Mouse (Mus musculus): ENCODE measurements at regions not wholly inside any gene's neighbourhood (a gene's known extent, or its start where the extent isn't known, plus 50 kb on each side); places are given as distances from the start of the nearest gene placed in this dataset.
"Not testable (repeated sequence)": the region's sequence is repeated elsewhere in the genome, so short reads cannot be mapped to it uniquely, and the experiment has no call there.

- H3K9me3 ChIP-seq (ENCODE audit: control insufficient read depth, low read length); H3K36me3 ChIP-seq (replicated peaks; ENCODE audit: control insufficient read depth, insufficient read depth); H3K4me1 ChIP-seq (replicated peaks; ENCODE audit: control insufficient read depth, insufficient read depth, low read length); H3K4me3 ChIP-seq (replicated peaks; ENCODE audit: low read length); DNase-seq (ENCODE audit: low spot score); H3K9ac ChIP-seq; H3K27me3 ChIP-seq (ENCODE audit: control insufficient read depth, insufficient read depth, low read length); ATAC-seq (ENCODE audit: low FRiP score); H3K4me2 ChIP-seq (replicated peaks); H3K27ac ChIP-seq: not testable (repeated sequence)
- WGBS, result 97% methylated on average over 14 of the region's 14 CpGs
Observed at GRCm38 (mm10) chr12:77526581-77526980, 288.7 kb downstream of the Fut8 start.

- H3K4me1 ChIP-seq (replicated peaks; ENCODE audit: control insufficient read depth, insufficient read depth, low read length), result no peaks in the 10 kb centered on the region
- no peak overlapping the region for H3K4me3 ChIP-seq (replicated peaks; ENCODE audit: low read length)
- H3K27me3 ChIP-seq (ENCODE audit: control insufficient read depth, insufficient read depth, low read length), result no peaks in the 10 kb centered on the region
- H3K36me3 ChIP-seq (replicated peaks; ENCODE audit: control insufficient read depth, insufficient read depth), result no peaks in the 10 kb centered on the region
- no peak overlapping the region for H3K9ac ChIP-seq
- ATAC-seq (ENCODE audit: low FRiP score) (no peak), DNase-seq (ENCODE audit: low spot score) (no peak)
- WGBS, result 41% methylated on average over 1 of the region's 1 CpGs
- H3K4me2 ChIP-seq (replicated peaks), result no peak overlapping the region
- H3K9me3 ChIP-seq (ENCODE audit: control insufficient read depth, low read length), result no peaks in the 10 kb centered on the region
- H3K27ac ChIP-seq, result no peak overlapping the region
Observed at GRCm38 (mm10) chr12:77527499-77527898, 289.6 kb downstream of the Fut8 start.

- H3K4me1 ChIP-seq (replicated peaks; ENCODE audit: control insufficient read depth, insufficient read depth, low read length), result no peaks in the 10 kb centered on the region
- H3K27me3 ChIP-seq (ENCODE audit: control insufficient read depth, insufficient read depth, low read length), result no peaks in the 10 kb centered on the region
- no peak overlapping the region for H3K9ac ChIP-seq
- ATAC-seq (ENCODE audit: low FRiP score) (no peak), DNase-seq (ENCODE audit: low spot score) (no peak)
- no peak overlapping the region for H3K27ac ChIP-seq
- no peaks in the 10 kb centered on the region for H3K36me3 ChIP-seq (replicated peaks; ENCODE audit: control insufficient read depth, insufficient read depth)
- H3K4me2 ChIP-seq (replicated peaks), result no peak overlapping the region
- H3K4me3 ChIP-seq (replicated peaks; ENCODE audit: low read length), result no peak overlapping the region
- 69% methylated on average over 9 of the region's 9 CpGs for WGBS
- no peaks in the 10 kb centered on the region for H3K9me3 ChIP-seq (ENCODE audit: control insufficient read depth, low read length)
Observed at GRCm38 (mm10) chr12:77527953-77528865, 290.3 kb downstream of the Fut8 start.

GRCm38 (mm10) chr12:77528868-77529271, 290.9 kb downstream of the Fut8 start:
- ATAC-seq (ENCODE audit: low FRiP score), result peak; percentile 21; the same call in 1 of the 2 replicates
- Histone ChIP-seq H3K27me3 (ENCODE audit: control insufficient read depth, insufficient read depth, low read length) (no peaks in the 10 kb centered on the region), H3K27ac (no peak overlapping the region), H3K36me3 (replicated peaks; ENCODE audit: control insufficient read depth, insufficient read depth) (no peaks in the 10 kb centered on the region), H3K4me2 (replicated peaks) (no peak overlapping the region), H3K9me3 (ENCODE audit: control insufficient read depth, low read length) (no peaks in the 10 kb centered on the region), H3K4me1 (replicated peaks; ENCODE audit: control insufficient read depth, insufficient read depth, low read length) (no peaks in the 10 kb centered on the region), H3K4me3 (replicated peaks; ENCODE audit: low read length) (no peak overlapping the region), H3K9ac (no peak overlapping the region)
- WGBS, result 52% methylated on average over 8 of the region's 8 CpGs
- no peak for DNase-seq (ENCODE audit: low spot score)

- WGBS, result 78% methylated on average over 4 of the region's 4 CpGs
- ATAC-seq (ENCODE audit: low FRiP score), result no peak
- no peak overlapping the region for H3K27ac ChIP-seq
Observed at GRCm38 (mm10) chr12:77529414-77529813, 291.5 kb downstream of the Fut8 start.

GRCm38 (mm10) chr12:77529955-77530354, 292.0 kb downstream of the Fut8 start:
- WGBS, result 93% methylated on average over 3 of the region's 3 CpGs
- ATAC-seq (ENCODE audit: low FRiP score), result no peak
- Histone ChIP-seq H3K9ac (no peak overlapping the region), H3K27ac (no peak overlapping the region), H3K4me3 (replicated peaks; ENCODE audit: low read length) (no peak overlapping the region), H3K27me3 (ENCODE audit: control insufficient read depth, insufficient read depth, low read length) (no peaks in the 10 kb centered on the region), H3K36me3 (replicated peaks; ENCODE audit: control insufficient read depth, insufficient read depth) (no peaks in the 10 kb centered on the region), H3K4me1 (replicated peaks; ENCODE audit: control insufficient read depth, insufficient read depth, low read length) (no peaks in the 10 kb centered on the region), H3K4me2 (replicated peaks) (no peak overlapping the region), H3K9me3 (ENCODE audit: control insufficient read depth, low read length) (no peaks in the 10 kb centered on the region)
- DNase-seq (ENCODE audit: low spot score), result no peak

More at GRCm38 (mm10) chr12:77529414-77529813, 291.5 kb downstream of the Fut8 start:
- Histone ChIP-seq H3K4me1 (replicated peaks; ENCODE audit: control insufficient read depth, insufficient read depth, low read length) (no peaks in the 10 kb centered on the region), H3K4me2 (replicated peaks) (no peak overlapping the region), H3K36me3 (replicated peaks; ENCODE audit: control insufficient read depth, insufficient read depth) (no peaks in the 10 kb centered on the region), H3K4me3 (replicated peaks; ENCODE audit: low read length) (no peak overlapping the region), H3K9me3 (ENCODE audit: control insufficient read depth, low read length) (no peaks in the 10 kb centered on the region), H3K9ac (no peak overlapping the region), H3K27me3 (ENCODE audit: control insufficient read depth, insufficient read depth, low read length) (no peaks in the 10 kb centered on the region)
- no peak for DNase-seq (ENCODE audit: low spot score)

- Histone ChIP-seq H3K27me3 (ENCODE audit: control insufficient read depth, insufficient read depth, low read length) (no peaks in the 10 kb centered on the region), H3K36me3 (replicated peaks; ENCODE audit: control insufficient read depth, insufficient read depth) (no peaks in the 10 kb centered on the region), H3K27ac (no peak overlapping the region), H3K4me2 (replicated peaks) (no peak overlapping the region), H3K9ac (no peak overlapping the region), H3K4me3 (replicated peaks; ENCODE audit: low read length) (no peak overlapping the region), H3K4me1 (replicated peaks; ENCODE audit: control insufficient read depth, insufficient read depth, low read length) (no peaks in the 10 kb centered on the region), H3K9me3 (ENCODE audit: control insufficient read depth, low read length) (no peaks in the 10 kb centered on the region)
- no peak for DNase-seq (ENCODE audit: low spot score)
- 88% methylated on average over 5 of the region's 5 CpGs for WGBS
- no peak for ATAC-seq (ENCODE audit: low FRiP score)
Observed at GRCm38 (mm10) chr12:77531294-77531693, 293.4 kb downstream of the Fut8 start.

GRCm38 (mm10) chr12:77532547-77532946, 294.6 kb downstream of the Fut8 start:
- WGBS, result 83% methylated on average over 8 of the region's 8 CpGs
- H3K4me2 ChIP-seq (replicated peaks), result no peak overlapping the region
- H3K36me3 ChIP-seq (replicated peaks; ENCODE audit: control insufficient read depth, insufficient read depth), result no peaks in the 10 kb centered on the region
- H3K4me3 ChIP-seq (replicated peaks; ENCODE audit: low read length), result no peak overlapping the region
- H3K27ac ChIP-seq, result no peak overlapping the region
- no peaks in the 10 kb centered on the region for H3K27me3 ChIP-seq (ENCODE audit: control insufficient read depth, insufficient read depth, low read length)
- no peaks in the 10 kb centered on the region for H3K4me1 ChIP-seq (replicated peaks; ENCODE audit: control insufficient read depth, insufficient read depth, low read length)
- ATAC-seq (ENCODE audit: low FRiP score) (no peak), DNase-seq (ENCODE audit: low spot score) (no peak)
- no peak overlapping the region for H3K9ac ChIP-seq
- H3K9me3 ChIP-seq (ENCODE audit: control insufficient read depth, low read length), result no peaks in the 10 kb centered on the region

GRCm38 (mm10) chr12:77533606-77534005, 295.7 kb downstream of the Fut8 start:
- no peak overlapping the region for H3K27ac ChIP-seq
- no peaks in the 10 kb centered on the region for H3K36me3 ChIP-seq (replicated peaks; ENCODE audit: control insufficient read depth, insufficient read depth)
- WGBS, result 75% methylated on average over 2 of the region's 2 CpGs
- no peak for DNase-seq (ENCODE audit: low spot score)
- H3K9me3 ChIP-seq (ENCODE audit: control insufficient read depth, low read length), result no peaks in the 10 kb centered on the region
- no peak overlapping the region for H3K9ac ChIP-seq
- H3K4me2 ChIP-seq (replicated peaks), result no peak overlapping the region
- no peak for ATAC-seq (ENCODE audit: low FRiP score)
- H3K4me1 ChIP-seq (replicated peaks; ENCODE audit: control insufficient read depth, insufficient read depth, low read length), result no peaks in the 10 kb centered on the region
- H3K4me3 ChIP-seq (replicated peaks; ENCODE audit: low read length), result no peak overlapping the region
- H3K27me3 ChIP-seq (ENCODE audit: control insufficient read depth, insufficient read depth, low read length), result no peaks in the 10 kb centered on the region
